Mouse (Mus musculus) embryonic stem cell, embryonic (primary cell): ENCODE measurements around the gene Tns3.

Experiments
- CTCF ChIA-PET, 4 experiments: fragments of 300-600 bp in 2 of 4; fragments of 350-600 bp in 2 of 4; sonication (Branson Sonifier 250); formaldehyde crosslinking; loops; one replicate each; lab custom pipeline; 2022; ENCODE audit warnings: inconsistent platforms in 2 of 4; lab: Charles Lee
- POLR2A ChIA-PET, 4 experiments: fragments of 300-600 bp in 2 of 4; fragments of 350-600 bp in 2 of 4; sonication (Branson Sonifier 250); formaldehyde crosslinking; loops; one replicate each; lab custom pipeline; 2022; ENCODE audit warnings: antibody characterized with exemption in 4 of 4, inconsistent platforms in 1 of 4; lab: Charles Lee

Tns3 gene

GRCm38 (mm10) chr11:8451597-8452201 is 212.6 kb downstream of the Tns3 start:
- CTCF ChIA-PET, result no interaction called here
- POLR2A ChIA-PET, result interaction anchor here in 2 of 4 experiments (0.6 to 0.7 kb wide), 2 partner anchors 37 to 320 kb away, joined by 3 to 4 read pairs; no protein-coding TSS in a partner anchor

- POLR2A ChIA-PET, result interaction anchor here in 1 of 4 experiments (1.4 to 1.7 kb wide), 3 partner anchors 9 to 73 kb away, joined by 3 to 5 read pairs (median 4); no protein-coding TSS in a partner anchor
Measured at GRCm38 (mm10) chr11:8450540-8450939, 213.8 kb downstream of the Tns3 start.

GRCm38 (mm10) chr11:8445915-8446356 is 218.4 kb downstream of the Tns3 start:
- ChIA-PET POLR2A (interaction anchor here in 2 of 4 experiments (1.0 to 2.6 kb wide), 6 partner anchors 14 to 22 kb away, joined by 3 to 8 read pairs (median 4); no protein-coding TSS in a partner anchor), CTCF (interaction anchor here in 2 of 4 experiments (1.2 to 1.5 kb wide), 2 partner anchors 78 kb away, joined by 4 read pairs; no protein-coding TSS in a partner anchor)

More at GRCm38 (mm10) chr11:8450540-8450939, 213.8 kb downstream of the Tns3 start:
- CTCF ChIA-PET, result interaction anchor here in 1 of 4 experiments (0.5 kb wide), 1 partner anchor 1771 kb away, joined by 4 read pairs; no protein-coding TSS in a partner anchor

DNA sequence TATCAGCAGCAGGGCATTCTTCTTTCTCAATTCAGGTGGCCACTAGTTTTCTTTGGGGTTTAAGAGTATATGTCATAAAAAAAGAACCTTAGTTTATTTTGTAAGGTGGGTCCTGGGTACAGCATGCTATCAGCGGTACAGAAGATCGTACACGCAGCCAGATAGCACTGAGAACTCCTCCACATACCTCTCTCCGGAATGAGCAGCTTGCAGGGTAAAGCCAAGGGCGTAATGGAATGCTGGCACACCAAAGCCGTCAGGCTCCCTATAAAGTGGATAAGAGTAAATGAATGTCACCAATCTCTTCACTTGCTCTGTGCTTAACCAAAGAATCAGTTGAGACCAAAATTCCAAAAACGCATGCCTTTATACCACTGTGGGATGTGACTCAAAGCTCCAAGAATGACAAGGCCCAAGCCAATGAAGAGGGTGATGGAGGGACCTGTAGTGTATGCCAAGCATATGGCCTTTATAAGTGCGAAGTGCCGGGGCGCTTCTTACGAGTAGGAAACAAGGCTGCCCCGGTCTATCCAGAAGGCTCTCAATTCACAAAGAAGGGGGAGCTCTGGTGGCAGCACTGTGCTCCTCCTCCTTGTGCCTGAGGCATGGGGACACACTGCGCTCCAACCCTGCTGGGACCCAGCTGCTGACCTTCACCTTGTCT is 219.4 kb downstream of the Tns3 start:
- ChIA-PET CTCF (interaction anchor here in 2 of 4 experiments (1.2 to 1.6 kb wide), 3 partner anchors 79 kb away, joined by 4 read pairs; no protein-coding TSS in a partner anchor), POLR2A (interaction anchor here in 3 of 4 experiments (0.6 to 2.6 kb wide), 10 partner anchors 10 to 138 kb away, joined by 3 to 8 read pairs (median 4); no protein-coding TSS in a partner anchor)

DNA sequence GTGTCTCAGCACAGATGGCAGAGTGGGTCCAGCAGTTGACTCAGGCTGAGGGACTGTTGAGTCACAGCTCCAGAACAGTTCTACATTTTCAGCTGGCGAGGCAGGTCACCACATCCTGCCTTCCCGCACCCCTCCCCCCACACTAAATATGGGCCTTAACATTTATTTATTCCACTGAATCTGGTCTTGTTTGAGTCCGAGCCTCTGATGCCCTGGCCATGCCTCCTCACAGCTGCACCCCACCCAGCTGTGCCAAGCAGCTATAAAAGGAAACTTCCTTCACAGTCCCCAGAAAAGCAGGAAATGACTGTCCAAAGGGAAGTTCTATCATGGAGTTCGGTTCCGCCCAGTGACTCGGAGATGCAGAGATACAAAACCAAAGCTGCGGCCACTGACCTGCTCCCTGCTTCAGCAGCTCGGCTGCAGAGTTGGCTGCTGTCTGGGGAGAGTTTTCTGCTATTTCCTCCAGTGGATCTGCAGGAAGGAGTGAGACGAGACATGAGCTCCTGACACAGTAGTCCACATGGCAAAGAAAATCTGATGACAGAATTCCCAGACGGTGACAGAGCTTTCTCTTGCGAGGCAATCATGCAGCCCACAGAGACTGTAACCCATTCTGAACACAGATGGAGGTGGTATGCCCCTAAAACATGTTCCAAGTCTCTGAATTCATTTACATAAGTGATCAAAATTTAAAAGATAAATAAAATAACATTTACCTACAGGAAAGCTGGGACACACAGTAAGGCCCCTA is 220.6 kb downstream of the Tns3 start:
- POLR2A ChIA-PET, result interaction anchor here in 2 of 4 experiments (0.6 to 2.6 kb wide), 6 partner anchors 9 to 137 kb away, joined by 3 to 8 read pairs (median 4); no protein-coding TSS in a partner anchor
- CTCF ChIA-PET, result interaction anchor here in 2 of 4 experiments (0.6 to 1.6 kb wide), 2 partner anchors 81 to 428 kb away, joined by 3 to 4 read pairs; no protein-coding TSS in a partner anchor

DNA sequence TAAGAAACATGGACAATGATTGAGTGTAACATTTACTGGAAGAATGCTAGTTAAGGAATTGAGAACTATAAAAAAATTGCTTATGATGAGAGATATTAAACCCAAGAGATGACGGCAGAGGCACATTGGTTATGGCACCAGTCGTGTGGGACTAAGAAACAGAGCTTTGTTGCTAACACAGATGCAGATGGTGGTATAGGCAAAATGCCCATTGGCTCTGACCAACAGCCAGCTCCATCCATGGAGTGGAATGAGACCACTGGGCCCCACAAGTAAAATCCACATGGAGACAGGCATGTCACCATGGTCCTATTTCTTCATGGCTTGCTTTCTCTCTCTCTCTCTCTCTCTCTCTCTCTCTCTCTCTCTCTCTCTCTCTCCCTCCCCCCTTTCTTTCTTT is 223.6 kb downstream of the Tns3 start:
- ChIA-PET POLR2A (interaction anchor here in 1 of 4 experiments (0.6 to 2.2 kb wide), 3 partner anchors 11 to 29 kb away, joined by 3 to 5 read pairs (median 3); no protein-coding TSS in a partner anchor), CTCF (interaction anchor here in 1 of 4 experiments (0.6 kb wide), 1 partner anchor 42 kb away, joined by 3 read pairs; no protein-coding TSS in a partner anchor)

DNA sequence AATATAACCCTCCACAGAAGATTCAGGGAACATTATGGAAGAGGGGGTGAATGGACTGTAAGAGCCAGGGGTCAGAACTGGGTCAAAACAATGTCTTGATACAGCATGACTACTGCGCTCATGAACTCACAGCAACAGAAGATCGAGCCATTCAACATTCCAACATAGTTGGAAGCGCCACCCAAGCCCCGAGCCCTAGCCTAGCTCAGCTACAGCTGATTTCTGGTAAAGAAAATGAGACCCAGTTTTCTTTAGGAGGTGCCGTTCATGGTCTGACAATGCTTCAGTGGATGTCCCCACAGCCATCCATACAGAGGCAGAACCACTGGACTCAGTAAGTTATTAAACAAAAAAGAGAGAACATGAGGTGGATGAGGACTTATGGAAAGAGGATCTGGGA is 224.1 kb downstream of the Tns3 start:
- ChIA-PET POLR2A (interaction anchor here in 1 of 4 experiments (0.6 to 2.2 kb wide), 6 partner anchors 8 to 40 kb away, joined by 3 to 6 read pairs (median 3); no protein-coding TSS in a partner anchor), CTCF (interaction anchor here in 1 of 4 experiments (0.6 kb wide), 1 partner anchor 42 kb away, joined by 3 read pairs; no protein-coding TSS in a partner anchor)

GRCm38 (mm10) chr11:8439035-8439434 is 225.3 kb downstream of the Tns3 start:
- CTCF ChIA-PET, result interaction anchor here in 2 of 4 experiments (0.8 to 1.4 kb wide), 2 partner anchors 15 to 93 kb away, joined by 3 read pairs; no protein-coding TSS in a partner anchor
- POLR2A ChIA-PET, result interaction anchor here in 1 of 4 experiments (1.0 to 2.2 kb wide), 4 partner anchors 9 to 92 kb away, joined by 3 to 6 read pairs (median 4); no protein-coding TSS in a partner anchor

GRCm38 (mm10) chr11:8438269-8438668 is 226.1 kb downstream of the Tns3 start:
- ChIA-PET CTCF (interaction anchor here in 2 of 4 experiments (0.6 to 1.4 kb wide), 2 partner anchors 14 to 1735 kb away, joined by 3 read pairs; no protein-coding TSS in a partner anchor), POLR2A (interaction anchor here in 2 of 4 experiments (0.6 to 1.4 kb wide), 4 partner anchors 9 to 93 kb away, joined by 3 to 4 read pairs (median 3); no protein-coding TSS in a partner anchor)

DNA sequence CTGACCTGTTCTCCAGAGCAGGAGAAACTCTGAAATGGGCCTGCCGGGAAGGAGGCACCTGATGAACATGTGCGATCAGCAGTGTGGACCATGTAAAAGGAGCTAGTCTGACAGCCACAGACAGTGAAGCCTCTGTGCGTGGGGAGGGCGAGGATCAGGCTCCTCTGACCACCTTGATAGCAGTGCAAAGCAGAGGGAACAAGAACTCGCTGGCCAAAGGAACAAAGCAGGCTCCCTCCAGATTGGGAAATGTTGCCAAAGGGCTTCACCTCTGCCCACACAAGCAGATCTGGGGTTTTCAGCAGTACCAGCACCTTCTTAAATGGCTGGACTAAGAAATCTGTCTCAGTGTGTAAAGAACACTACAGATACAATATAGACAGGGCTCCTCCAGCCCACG is 229.2 kb downstream of the Tns3 start:
- CTCF ChIA-PET, result interaction anchor here in 3 of 4 experiments (0.5 to 1.2 kb wide), 3 partner anchors 10 to 257 kb away, joined by 3 to 4 read pairs (median 3); no protein-coding TSS in a partner anchor
- POLR2A ChIA-PET, result interaction anchor here in 1 of 4 experiments (0.6 to 3.4 kb wide), 7 partner anchors 10 to 429 kb away, joined by 3 to 10 read pairs (median 3); no protein-coding TSS in a partner anchor

GRCm38 (mm10) chr11:8434366-8434765 is 230.0 kb downstream of the Tns3 start:
- ChIA-PET POLR2A (interaction anchor here in 2 of 4 experiments (0.6 to 3.4 kb wide), 6 partner anchors 10 to 956 kb away, joined by 3 to 10 read pairs (median 4); no protein-coding TSS in a partner anchor), CTCF (no interaction called here)

GRCm38 (mm10) chr11:8433443-8433842 is 230.9 kb downstream of the Tns3 start:
- ChIA-PET CTCF (no interaction called here), POLR2A (interaction anchor here in 1 of 4 experiments (0.6 to 3.4 kb wide), 3 partner anchors 9 to 136 kb away, joined by 3 to 10 read pairs (median 3); no protein-coding TSS in a partner anchor)

DNA sequence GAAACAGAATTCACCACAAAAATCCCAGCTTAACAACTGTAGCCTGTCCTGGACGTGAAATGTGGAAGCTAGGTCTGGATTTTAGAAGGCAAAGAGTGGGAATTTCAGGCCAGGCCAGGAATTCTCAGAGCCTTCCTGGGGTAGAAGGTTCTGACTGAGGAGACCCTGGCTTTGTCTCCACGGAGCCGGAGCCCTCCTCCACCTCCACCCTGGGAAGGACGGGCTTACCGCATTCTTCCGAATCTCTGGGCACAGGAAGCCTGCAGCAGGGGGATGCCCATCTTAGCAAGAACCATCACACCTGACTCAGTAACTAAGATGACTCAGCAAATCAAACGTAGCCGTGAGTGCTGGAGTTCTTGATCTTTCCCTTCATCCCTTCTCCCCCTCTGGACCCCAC is 231.4 kb downstream of the Tns3 start:
- CTCF ChIA-PET, result interaction anchor here in 1 of 4 experiments (0.7 kb wide), 1 partner anchor 211 kb away, joined by 4 read pairs; no protein-coding TSS in a partner anchor
- POLR2A ChIA-PET, result interaction anchor here in 2 of 4 experiments (0.6 to 1.2 kb wide), 4 partner anchors 13 to 137 kb away, joined by 3 read pairs; no protein-coding TSS in a partner anchor

- POLR2A ChIA-PET, result interaction anchor here in 1 of 4 experiments (0.7 to 1.1 kb wide), 3 partner anchors 8 to 81 kb away, joined by 3 read pairs; no protein-coding TSS in a partner anchor
- CTCF ChIA-PET, result no interaction called here
Measured at GRCm38 (mm10) chr11:8427660-8428059, 236.7 kb downstream of the Tns3 start.

GRCm38 (mm10) chr11:8425226-8425570 is 239.1 kb downstream of the Tns3 start:
- ChIA-PET POLR2A (interaction anchor here in 3 of 4 experiments (0.6 to 2.7 kb wide), 11 partner anchors 10 to 533 kb away, joined by 3 to 11 read pairs (median 5); no protein-coding TSS in a partner anchor), CTCF (interaction anchor here (0.6 to 3.4 kb wide), 29 partner anchors 10 to 1369 kb away, joined by 3 to 45 read pairs (median 7); no protein-coding TSS in a partner anchor)

- CTCF ChIA-PET, result interaction anchor here (0.6 to 3.4 kb wide), 56 partner anchors 11 to 1368 kb away, joined by 3 to 45 read pairs (median 4); no protein-coding TSS in a partner anchor
Measured at GRCm38 (mm10) chr11:8424342-8425225, 239.8 kb downstream of the Tns3 start.

More at GRCm38 (mm10) chr11:8424342-8425225, 239.8 kb downstream of the Tns3 start:
- POLR2A ChIA-PET, result interaction anchor here in 3 of 4 experiments (0.7 to 2.7 kb wide), 12 partner anchors 11 to 534 kb away, joined by 3 to 11 read pairs (median 4); no protein-coding TSS in a partner anchor
